Mouse (Mus musculus) layer of hippocampus, postnatal 14 days (tissue): ENCODE measurements around the gene Mcrip2. TPM values are rescaled to one million over a fixed set of nuclear protein-coding genes. Genes with fewer than 3 reads are reported as not detected.
A peak's percentile ranks its signal among the peaks of the same experiment; 100 is the strongest.

Source experiments
- DNase-seq, 2 experiments: peaks; one replicate each; pipeline ENCODE4 v3.0.0; 2021 to 2022; ENCODE audit warnings: low spot score in 2 of 2, mixed read lengths in 1 of 2
- total RNA-seq, 2 experiments: library from RNA; stranded (reverse); gene quantifications; 2 replicates each; pipeline ENCODE4 v1.2.3; 2021

Mcrip2 gene
- total RNA-seq, 2 experiments from 2014 or later, result 29.2 to 39.0 TPM

- DNase-seq, result peak in 1 of 2 experiments; percentile 71
These were observed 32.0 kb downstream of the Mcrip2 start for GRCm38 (mm10) chr17:25836397-25837075.

- no peak for DNase-seq
These were observed 32.7 kb downstream of the Mcrip2 start for GRCm38 (mm10) chr17:25835816-25836215.

- no peak for DNase-seq
These were observed 33.3 kb downstream of the Mcrip2 start for GRCm38 (mm10) chr17:25835301-25835700.

GRCm38 (mm10) chr17:25834595-25835222 is 33.9 kb downstream of the Mcrip2 start:
- DNase-seq, result no peak

GRCm38 (mm10) chr17:25833961-25834594 is 34.5 kb downstream of the Mcrip2 start:
- DNase-seq, result no peak

GRCm38 (mm10) chr17:25833291-25833663 is 35.3 kb downstream of the Mcrip2 start, which contains the start of gene Stub1:
Gene Stub1 (minus strand): TSS chr17:25833404.
- peak in 1 of 2 experiments; percentile 89 for DNase-seq

GRCm38 (mm10) chr17:25832436-25833290 is 35.9 kb downstream of the Mcrip2 start:
- peak; percentile 98 to 99 for DNase-seq

- DNase-seq, result no peak
These were observed 36.9 kb downstream of the Mcrip2 start for GRCm38 (mm10) chr17:25831451-25832281.

- DNase-seq, result no peak
These were observed 37.6 kb downstream of the Mcrip2 start for GRCm38 (mm10) chr17:25830806-25831431.

- DNase-seq, result no peak
These were observed 38.3 kb downstream of the Mcrip2 start for GRCm38 (mm10) chr17:25830200-25830753.

- no peak for DNase-seq
These were observed 39.0 kb downstream of the Mcrip2 start for GRCm38 (mm10) chr17:25829558-25830017.

GRCm38 (mm10) chr17:25828712-25829557 is 39.6 kb downstream of the Mcrip2 start, which contains the start of gene Jmjd8:
Gene Jmjd8 (plus strand): TSS chr17:25828867.
- peak; percentile 84 to 85 for DNase-seq

- no peak for DNase-seq
These were observed 40.4 kb downstream of the Mcrip2 start for GRCm38 (mm10) chr17:25828223-25828594.

GRCm38 (mm10) chr17:25827546-25828222 is 40.9 kb downstream of the Mcrip2 start:
- DNase-seq, result no peak

- DNase-seq, result no peak
These were observed 41.6 kb downstream of the Mcrip2 start for GRCm38 (mm10) chr17:25827011-25827410.

- DNase-seq, result no peak
These were observed 42.5 kb downstream of the Mcrip2 start for GRCm38 (mm10) chr17:25825984-25826570.

- DNase-seq, result no peak
These were observed 43.3 kb downstream of the Mcrip2 start for GRCm38 (mm10) chr17:25825311-25825710.
